Comparison of ENCODE assay signal across 9 mouse cellular contexts in genomic region chr2:75776533-75776932, GRCm38 (mm10). TPM values are rescaled to one million over a fixed set of nuclear protein-coding genes. Genes with fewer than 3 reads are reported as not detected.
DNase-seq lines count a peak whose midpoint lies in the region; ATAC-seq lines count a peak whose summit lies in the region.
"Had no signal": no experiment of that assay in that cellular context is flagged by ENCODE, and none has a peak within 500 bp of the region (broad histone marks: within the 10 kb centered on the region; RNA-seq: fewer than 3 reads in every experiment).

No protein-coding gene starts in this region.

- H3K36me3 ChIP-seq in heart, embryonic 14.5 days (ENCODE audit: control insufficient read depth, insufficient read depth, low read length), result no peaks in the 10 kb centered on the region
- H3K36me3 ChIP-seq in intestine, embryonic 14.5 days (ENCODE audit: control insufficient read depth, insufficient read depth, low read length), result no peaks in the 10 kb centered on the region
- no peaks in the 10 kb centered on the region for H3K36me3 ChIP-seq in midbrain, embryonic 12.5 days

- H3K9me3 ChIP-seq in heart, embryonic 14.5 days (ENCODE audit: control insufficient read depth, low read length), result no peaks in the 10 kb centered on the region
- H3K9me3 ChIP-seq in intestine, embryonic 14.5 days (ENCODE audit: control insufficient read depth, low read length), result no peaks in the 10 kb centered on the region
- no peaks in the 10 kb centered on the region for H3K9me3 ChIP-seq in midbrain, embryonic 12.5 days

- no peak overlapping the region for H3K27ac ChIP-seq in heart, embryonic 14.5 days (replicated peaks in 1 of 2; ENCODE audit: control insufficient read depth in 1 of 2, insufficient read depth in 1 of 2, low read depth in 2 of 2, low read length in 2 of 2)
- H3K27ac ChIP-seq in intestine, embryonic 14.5 days (ENCODE audit: low read depth), result no peak overlapping the region; the same call in 1 of the 2 replicates
- H3K27ac ChIP-seq in midbrain, embryonic 12.5 days (replicated peaks), result no peak overlapping the region

- WGBS in heart, embryonic 14.5 days, result 8% methylated on average over 12 of the region's 12 CpGs
- 12% methylated on average over 12 of the region's 12 CpGs for WGBS in intestine, embryonic 14.5 days
- WGBS in midbrain, embryonic 12.5 days, result 27% methylated on average over 12 of the region's 12 CpGs

- H3K4me2 ChIP-seq in heart, embryonic 14.5 days (ENCODE audit: low read length), result peak overlapping the region; percentile 64
- H3K4me2 ChIP-seq in intestine, embryonic 14.5 days (ENCODE audit: low read length), result peak overlapping the region; percentile 44
- H3K4me2 ChIP-seq in midbrain, embryonic 12.5 days (replicated peaks), result peak overlapping the region; percentile 27

- no peaks in the 10 kb centered on the region for H3K27me3 ChIP-seq in heart, embryonic 14.5 days (ENCODE audit: control insufficient read depth, insufficient read depth, low read length)
- no peaks in the 10 kb centered on the region for H3K27me3 ChIP-seq in intestine, embryonic 14.5 days (replicated peaks; ENCODE audit: control insufficient read depth, insufficient read depth, low read length)
- H3K27me3 ChIP-seq in midbrain, embryonic 12.5 days, result 0 out of 2 replicates have a peak, but pooled peaks cover 4% of the 10 kb centered on the region

- no peak for DNase-seq in heart, postnatal 4 days
- DNase-seq in intestine, embryonic 14.5 days (ENCODE audit: low spot score), result no peak
- no peak for DNase-seq in MN1 (ENCODE audit: low spot score)
- DNase-seq in adrenal gland, adult 8-10 months, result no peak
- DNase-seq: cerebellum, adult 11-12 months had no signal

- H3K4me3 ChIP-seq in heart, embryonic 14.5 days (ENCODE audit: control insufficient read depth in 1 of 2, insufficient read depth in 1 of 2, low read depth in 1 of 2, low read length in 2 of 2), result peak overlapping the region; percentile 23 to 32; a peak in 3 of 4 replicates
- H3K4me3 ChIP-seq in intestine, embryonic 14.5 days (ENCODE audit: low read depth, low read length), result no peak overlapping the region
- H3K4me3 ChIP-seq in midbrain, embryonic 12.5 days, result no peak overlapping the region

- peaks cover 18 to 22% of the 10 kb centered on the region in 2 experiments for H3K4me1 ChIP-seq in heart, embryonic 14.5 days (ENCODE audit: control insufficient read depth in 2 of 2, insufficient read depth in 2 of 2, low read length in 2 of 2)
- peaks cover 10% of the 10 kb centered on the region; the same call in 1 of the 2 replicates for H3K4me1 ChIP-seq in intestine, embryonic 14.5 days (replicated peaks; ENCODE audit: control insufficient read depth, insufficient read depth, low read length)
- H3K4me1 ChIP-seq in midbrain, embryonic 12.5 days, result peaks cover 13% of the 10 kb centered on the region; the same call in 1 of the 2 replicates

- ATAC-seq in heart, embryonic 14.5 days (ENCODE audit: insufficient number of reproducible peaks, insufficient read depth, low FRiP score, low read depth), result no peak
- 0 out of 2 replicates have a peak, but pooled peaks have one; percentile 9 for ATAC-seq in common myeloid progenitor, adult 5-6 weeks (replicated peaks; ENCODE audit: low read depth, poor library complexity, severe bottlenecking)
- ATAC-seq in intestine, embryonic 14.5 days (replicated peaks; ENCODE audit: low FRiP score, low TSS enrichment, low read depth), result no peak
- ATAC-seq in midbrain, embryonic 12.5 days (ENCODE audit: low FRiP score, low read depth), result no peak
- no peak for ATAC-seq in erythroid progenitor cell, adult 5-6 weeks (replicated peaks; ENCODE audit: low FRiP score, poor library complexity, severe bottlenecking)

- peak overlapping the region; percentile 55 for H3K9ac ChIP-seq in heart, embryonic 14.5 days (ENCODE audit: low read length)
- H3K9ac ChIP-seq in intestine, embryonic 14.5 days (ENCODE audit: low read length), result no peak overlapping the region; the same call in 1 of the 2 replicates
- no peak overlapping the region for H3K9ac ChIP-seq in midbrain, embryonic 12.5 days (replicated peaks)

RNA-seq across cellular contexts. Expression of gene Agps, which starts 55.4 kb away (rescaled TPM):
- polyA plus RNA-seq in heart, embryonic 14.5 days (2014; fragmentation: Nextera tagmentation; extraction: Ambion mirVana), result 30.0 and 32.0 TPM in 2 replicates
- 10 to 100 TPM; 49.4 to 57.1 TPM for total RNA-seq in heart, postnatal 4 days (2021)
- total RNA-seq in common myeloid progenitor, adult 5-6 weeks (2017), result 39.4 and 42.2 TPM in 2 replicates
- 35.6 and 38.4 TPM in 2 replicates for polyA plus RNA-seq in intestine, embryonic 14.5 days (2014; fragmentation: Nextera tagmentation; extraction: Ambion mirVana)
- 46.3 and 52.9 TPM in 2 replicates for polyA plus RNA-seq in midbrain, embryonic 12.5 days (2016; fragmentation: Nextera tagmentation; extraction: Ambion mirVana)
- 10 to 100 TPM; 36.7 to 39.1 (median 39.1) TPM for total RNA-seq in adrenal gland, adult 8-10 months (2022)
- total RNA-seq in erythroid progenitor cell, adult 5-6 weeks (2015; ENCODE audit: low replicate concordance), result 39.4 and 41.8 TPM in 2 replicates
- total RNA-seq in erythroid progenitor cell, adult 5-6 weeks (2017; ENCODE audit: low replicate concordance), result 13.2 and 31.8 TPM in 2 replicates

Comparison
In these comparisons a context has a peak if more than half of its experiments do, and no peak if none do; other contexts are left out.
1. H3K4me3 ChIP-seq: peak in heart, embryonic 14.5 days (2 of 2); none in intestine, embryonic 14.5 days (single experiment) and midbrain, embryonic 12.5 days (single experiment).
2. Peak in every context shown above with its lines, with median percentiles within 50 percentile points of each other: H3K4me2 ChIP-seq.